Mouse (Mus musculus): ENCODE measurements at regions not wholly inside any gene's neighbourhood (a gene's known extent, or its start where the extent isn't known, plus 50 kb on each side); places are given as distances from the start of the nearest gene placed in this dataset.
"Not testable (repeated sequence)": the region's sequence is repeated elsewhere in the genome, so short reads cannot be mapped to it uniquely, and the experiment has no call there.

GRCm38 (mm10) chr13:26114136-26114535 is 655.8 kb downstream of the Hdgfl1 start:
- 69% methylated on average over 7 of the region's 7 CpGs for WGBS
- H3K4me3 ChIP-seq, result no peak overlapping the region
- H3K9ac ChIP-seq, result no peak overlapping the region
- H3K36me3 ChIP-seq, result no peaks in the 10 kb centered on the region
- no peaks in the 10 kb centered on the region for H3K27me3 ChIP-seq
- peaks cover under 1% of the 10 kb centered on the region; the same call in 1 of the 2 replicates for H3K4me1 ChIP-seq (replicated peaks)
- no peak overlapping the region for H3K4me2 ChIP-seq
- no peak overlapping the region for H3K27ac ChIP-seq (replicated peaks)
- H3K9me3 ChIP-seq, result no peaks in the 10 kb centered on the region
- no peak for ATAC-seq (ENCODE audit: low read depth)

GRCm38 (mm10) chr13:26113723-26114122 is 656.2 kb downstream of the Hdgfl1 start:
- H3K4me1 ChIP-seq (replicated peaks); H3K27me3 ChIP-seq; ATAC-seq (ENCODE audit: low read depth); H3K4me3 ChIP-seq; H3K36me3 ChIP-seq; H3K9ac ChIP-seq; H3K4me2 ChIP-seq; H3K9me3 ChIP-seq; H3K27ac ChIP-seq (replicated peaks): not testable (repeated sequence)
- WGBS, result 27% methylated on average over 1 of the region's 1 CpGs

DNA sequence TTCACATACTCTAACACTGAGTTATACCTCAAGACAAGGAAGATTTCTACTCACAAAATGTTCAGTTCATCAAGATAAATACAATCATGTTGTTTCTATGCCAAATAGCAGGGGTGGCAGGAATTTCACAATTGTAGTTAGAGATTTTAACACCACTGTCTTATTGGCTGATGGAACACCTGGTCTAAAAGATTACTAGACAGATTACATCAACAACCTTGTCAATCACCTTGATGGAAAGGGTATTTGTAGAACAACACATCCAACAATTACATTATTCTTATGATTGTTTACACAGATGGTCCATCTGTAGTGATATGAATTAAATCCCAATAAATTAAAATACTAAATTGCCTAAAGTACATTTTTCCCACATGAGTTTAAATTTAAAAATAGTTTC is 657.4 kb downstream of the Hdgfl1 start:
- Histone ChIP-seq H3K9me3 (no peaks in the 10 kb centered on the region), H3K27me3 (no peaks in the 10 kb centered on the region), H3K4me2 (no peak overlapping the region), H3K9ac (no peak overlapping the region), H3K27ac (replicated peaks) (no peak overlapping the region), H3K4me1 (replicated peaks) (no peaks in the 10 kb centered on the region), H3K36me3 (no peaks in the 10 kb centered on the region), H3K4me3 (no peak overlapping the region)
- ATAC-seq (ENCODE audit: low read depth), result no peak

GRCm38 (mm10) chr13:26109013-26109412 is 661.0 kb downstream of the Hdgfl1 start:
- no peaks in the 10 kb centered on the region for H3K4me1 ChIP-seq (replicated peaks)
- WGBS, result 84% methylated on average over 2 of the region's 2 CpGs

DNA sequence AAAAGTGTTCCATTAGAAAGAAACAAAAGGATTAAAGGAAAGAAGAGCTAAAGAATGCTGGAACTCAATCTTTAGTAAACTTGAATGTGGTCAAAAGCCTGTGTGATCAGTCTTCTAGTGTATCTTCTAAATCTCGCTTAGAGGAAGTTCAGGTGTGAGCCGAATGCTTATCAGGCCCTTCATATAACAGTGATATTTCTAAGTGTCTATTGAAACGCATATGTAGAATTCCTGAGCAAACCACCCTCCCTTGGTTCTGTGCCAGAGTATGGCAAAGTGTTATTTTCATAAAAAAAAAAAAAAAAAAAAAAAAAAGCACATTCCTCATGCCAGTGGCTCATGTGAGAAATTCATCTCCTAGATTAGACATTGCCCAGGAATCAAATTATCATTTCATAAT is 681.2 kb downstream of the Hdgfl1 start:
- H3K36me3 ChIP-seq, result no peaks in the 10 kb centered on the region
- H3K27ac ChIP-seq (replicated peaks), result no peak overlapping the region
- no peak overlapping the region for H3K4me2 ChIP-seq
- no peak overlapping the region for H3K9ac ChIP-seq
- H3K4me3 ChIP-seq, result no peak overlapping the region
- no peaks in the 10 kb centered on the region for H3K27me3 ChIP-seq
- 83% methylated on average over 3 of the region's 3 CpGs for WGBS
- no peaks in the 10 kb centered on the region for H3K4me1 ChIP-seq (replicated peaks)
- no peaks in the 10 kb centered on the region for H3K9me3 ChIP-seq
- ATAC-seq (ENCODE audit: low read depth), result no peak

More at GRCm38 (mm10) chr13:26109013-26109412, 661.0 kb downstream of the Hdgfl1 start:
- Histone ChIP-seq H3K4me3 (no peak overlapping the region), H3K9ac (no peak overlapping the region), H3K27me3 (no peaks in the 10 kb centered on the region), H3K27ac (replicated peaks) (no peak overlapping the region), H3K9me3 (no peaks in the 10 kb centered on the region), H3K36me3 (no peaks in the 10 kb centered on the region), H3K4me2 (no peak overlapping the region)
- no peak for ATAC-seq (ENCODE audit: low read depth)

GRCm38 (mm10) chr13:26080814-26081213 is 689.2 kb downstream of the Hdgfl1 start:
- Histone ChIP-seq H3K27me3 (no peaks in the 10 kb centered on the region), H3K4me2 (no peak overlapping the region), H3K4me1 (replicated peaks) (peaks cover 4% of the 10 kb centered on the region), H3K9me3 (no peaks in the 10 kb centered on the region), H3K9ac (no peak overlapping the region), H3K36me3 (no peaks in the 10 kb centered on the region), H3K27ac (replicated peaks) (peak overlapping the region; percentile 42), H3K4me3 (no peak overlapping the region)
- 53% methylated on average over 2 of the region's 2 CpGs for WGBS
- ATAC-seq (ENCODE audit: low read depth), result no peak

DNA sequence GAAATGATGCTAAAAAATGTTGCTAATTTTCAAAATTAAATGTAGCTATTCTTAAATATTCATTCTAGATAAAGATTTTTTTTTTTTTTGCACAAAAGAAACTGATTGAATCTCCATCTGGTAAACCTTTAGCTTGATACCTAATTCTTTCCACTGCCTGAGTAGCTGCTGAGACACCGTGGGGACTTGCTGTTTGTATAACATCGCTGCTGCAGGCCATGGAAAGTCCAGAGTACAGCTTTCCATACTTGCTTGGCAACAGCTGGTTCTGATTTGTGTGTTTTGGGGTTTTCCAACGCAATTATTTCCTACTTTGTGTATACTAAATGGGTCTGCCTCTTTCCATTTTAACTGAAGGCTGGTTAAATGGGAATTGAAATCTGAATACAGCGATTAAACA is 689.7 kb downstream of the Hdgfl1 start:
- H3K4me1 ChIP-seq (replicated peaks), result peaks cover 4% of the 10 kb centered on the region
- no peaks in the 10 kb centered on the region for H3K27me3 ChIP-seq
- no peak overlapping the region for H3K4me2 ChIP-seq
- H3K27ac ChIP-seq (replicated peaks), result no peak overlapping the region
- no peak overlapping the region for H3K9ac ChIP-seq
- 63% methylated on average over 4 of the region's 4 CpGs for WGBS
- H3K36me3 ChIP-seq, result no peaks in the 10 kb centered on the region
- no peak overlapping the region for H3K4me3 ChIP-seq
- no peaks in the 10 kb centered on the region for H3K9me3 ChIP-seq
- no peak for ATAC-seq (ENCODE audit: low read depth)

- Histone ChIP-seq H3K4me3 (no peak overlapping the region), H3K9ac (no peak overlapping the region), H3K4me2 (no peak overlapping the region), H3K4me1 (replicated peaks) (peaks cover 4% of the 10 kb centered on the region), H3K9me3 (no peaks in the 10 kb centered on the region), H3K27ac (replicated peaks) (no peak overlapping the region), H3K36me3 (no peaks in the 10 kb centered on the region), H3K27me3 (no peaks in the 10 kb centered on the region)
- ATAC-seq (ENCODE audit: low read depth), result no peak
- 98% methylated on average over 1 of the region's 1 CpGs for WGBS
Observed at GRCm38 (mm10) chr13:26079362-26079761, 690.6 kb downstream of the Hdgfl1 start.

DNA sequence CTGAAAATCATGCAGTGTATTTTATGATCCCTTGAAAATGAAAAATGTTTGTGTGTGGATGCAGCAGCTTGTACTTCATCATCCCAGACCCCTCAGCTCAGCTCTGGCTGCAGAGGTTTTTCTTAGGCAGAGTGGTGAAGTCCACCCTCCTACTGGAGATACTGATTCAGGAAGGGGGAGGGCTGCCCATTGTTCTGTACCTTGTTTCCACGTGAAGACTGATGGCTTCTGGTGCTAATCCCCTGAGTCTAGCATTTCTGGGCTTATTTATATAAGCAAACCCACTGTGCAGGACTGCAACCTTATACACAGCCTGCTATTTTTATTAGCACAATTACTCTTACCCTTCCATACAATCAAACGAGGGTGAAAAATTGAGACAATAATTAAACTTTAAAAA is 708.6 kb downstream of the Hdgfl1 start:
- peak; percentile 50; the same call in 1 of the 2 replicates for ATAC-seq (ENCODE audit: low read depth)
- H3K27ac ChIP-seq (replicated peaks), result peak overlapping the region; percentile 47

DNA sequence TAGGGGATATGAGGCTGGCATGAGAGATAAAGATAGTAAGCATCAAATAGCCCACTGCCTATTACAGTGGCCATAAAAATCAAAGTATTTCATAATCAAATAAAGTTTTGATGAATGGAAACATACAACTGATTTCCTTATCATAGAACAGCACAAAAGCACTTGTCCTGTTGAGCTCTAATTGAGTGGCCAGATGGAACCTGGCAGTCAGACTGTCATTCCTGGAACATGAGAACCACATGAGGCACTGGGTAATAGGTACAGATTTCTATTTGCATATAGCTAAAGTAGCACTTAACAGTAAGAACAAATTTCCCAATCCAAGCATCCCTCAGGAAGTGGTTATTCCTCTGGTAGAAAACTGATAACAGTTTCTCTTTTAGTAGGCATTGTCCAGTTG is 732.3 kb downstream of the Hdgfl1 start:
- ATAC-seq (ENCODE audit: low read depth), result no peak
- H3K27ac ChIP-seq (replicated peaks), result no peak overlapping the region
- no peaks in the 10 kb centered on the region for H3K27me3 ChIP-seq
- no peaks in the 10 kb centered on the region for H3K36me3 ChIP-seq
- no peaks in the 10 kb centered on the region for H3K4me1 ChIP-seq (replicated peaks)
- no peak overlapping the region for H3K4me3 ChIP-seq
- H3K9me3 ChIP-seq, result no peaks in the 10 kb centered on the region
- no peak overlapping the region for H3K4me2 ChIP-seq
- no peak overlapping the region for H3K9ac ChIP-seq

More for the DNA sequence above, 708.6 kb downstream of the Hdgfl1 start:
- WGBS, result 26% methylated on average over 2 of the region's 2 CpGs
- H3K36me3 ChIP-seq, result no peaks in the 10 kb centered on the region
- no peaks in the 10 kb centered on the region for H3K9me3 ChIP-seq
- H3K4me3 ChIP-seq, result no peak overlapping the region
- no peak overlapping the region for H3K9ac ChIP-seq
- no peak overlapping the region for H3K4me2 ChIP-seq
- H3K27me3 ChIP-seq, result no peaks in the 10 kb centered on the region
- H3K4me1 ChIP-seq (replicated peaks), result peaks cover 5% of the 10 kb centered on the region; the same call in 1 of the 2 replicates

- no peak for ATAC-seq (ENCODE audit: low read depth)
- WGBS, result 75% methylated on average over 3 of the region's 3 CpGs
- Histone ChIP-seq H3K27ac (replicated peaks) (no peak overlapping the region), H3K9me3 (no peaks in the 10 kb centered on the region), H3K4me1 (replicated peaks) (no peaks in the 10 kb centered on the region), H3K4me2 (no peak overlapping the region), H3K4me3 (no peak overlapping the region), H3K9ac (no peak overlapping the region), H3K36me3 (no peaks in the 10 kb centered on the region), H3K27me3 (no peaks in the 10 kb centered on the region)
Observed at GRCm38 (mm10) chr13:26026386-26026785, 743.6 kb downstream of the Hdgfl1 start.

DNA sequence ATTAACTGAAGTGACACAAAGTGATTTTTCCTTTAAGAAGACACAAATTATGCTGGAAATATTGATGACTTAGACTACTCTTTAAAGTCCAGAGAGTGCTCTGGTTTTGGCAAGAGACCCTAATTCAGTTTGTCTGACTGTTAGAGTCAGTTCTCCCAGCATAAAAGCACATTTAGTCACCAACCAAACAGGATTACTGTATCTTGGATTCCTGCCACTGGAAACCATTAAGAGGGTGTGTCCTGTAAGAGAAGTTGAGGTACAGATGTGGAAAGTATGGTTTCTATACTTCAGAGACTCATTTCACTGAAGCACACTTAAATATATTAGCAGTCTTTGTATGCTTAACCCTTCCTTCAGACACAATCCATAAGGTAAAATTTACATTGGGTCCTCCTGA is 745.3 kb downstream of the Hdgfl1 start:
- no peak overlapping the region for H3K9ac ChIP-seq
- H3K27ac ChIP-seq (replicated peaks), result no peak overlapping the region
- no peak for ATAC-seq (ENCODE audit: low read depth)
- no peaks in the 10 kb centered on the region for H3K36me3 ChIP-seq
- H3K27me3 ChIP-seq, result no peaks in the 10 kb centered on the region
- no peaks in the 10 kb centered on the region for H3K4me1 ChIP-seq (replicated peaks)
- H3K4me2 ChIP-seq, result no peak overlapping the region
- H3K4me3 ChIP-seq, result no peak overlapping the region
- H3K9me3 ChIP-seq, result no peaks in the 10 kb centered on the region

- Histone ChIP-seq H3K36me3 (no peaks in the 10 kb centered on the region), H3K27me3 (no peaks in the 10 kb centered on the region), H3K9me3 (no peaks in the 10 kb centered on the region), H3K4me3 (no peak overlapping the region), H3K4me2 (no peak overlapping the region), H3K27ac (replicated peaks) (no peak overlapping the region), H3K4me1 (replicated peaks) (no peaks in the 10 kb centered on the region), H3K9ac (no peak overlapping the region)
- 88% methylated on average over 2 of the region's 2 CpGs for WGBS
- ATAC-seq (ENCODE audit: low read depth), result no peak
Observed at GRCm38 (mm10) chr13:26020491-26020890, 749.5 kb downstream of the Hdgfl1 start.

Data from neural tube, embryonic 13.5 days (tissue).